Mouse (Mus musculus) testis, adult 2 months (tissue): Measurements from ENCODE around the gene Fbxo48.

ENCODE experiments used
- CTCF ChIP-seq: fragments of 200-500 bp; IDR thresholded peaks from 2 replicates; pipeline ENCODE4 v1.5.1; 2012; ENCODE audit warnings: low read depth, mild to moderate bottlenecking, inconsistent platforms, low read length, moderate library complexity; ENCODE audit not compliant: control insufficient read depth, insufficient read depth, insufficient replicate concordance
- POLR2A ChIP-seq: fragments of 200-500 bp; IDR thresholded peaks from 2 replicates; pipeline ENCODE4 v1.6.1; 2012; ENCODE audit warnings: low read depth, mild to moderate bottlenecking, inconsistent platforms, low read length, moderate library complexity; ENCODE audit not compliant: control insufficient read depth

- no peak for TF ChIP-seq POLR2A
- TF ChIP-seq CTCF, result no peak
Observed at GRCm38 (mm10) chr11:17003757-17004156, 52.6 kb downstream of the Fbxo48 start.
